Mouse (Mus musculus): ENCODE measurements around the gene Dab1. TPM values are rescaled to one million over a fixed set of nuclear protein-coding genes. Genes with fewer than 3 reads are reported as not detected.

Gene Dab1
- total and polyA plus RNA-seq, 2 experiments, result 0.02 to 0.09 TPM

- 75% methylated on average over 7 of the region's 7 CpGs for WGBS
- Histone ChIP-seq H3K36me3 (ENCODE audit: control insufficient read depth, insufficient read depth, low read length) (no peaks in the 10 kb centered on the region), H3K4me1 (ENCODE audit: control insufficient read depth, insufficient read depth, low read length) (no peaks in the 10 kb centered on the region), H3K27ac (replicated peaks; ENCODE audit: insufficient read depth, low read depth, low read length) (no peak overlapping the region), H3K4me3 (ENCODE audit: insufficient read depth, low read depth, low read length) (no peak overlapping the region), H3K27me3 (ENCODE audit: control insufficient read depth, insufficient read depth, low read length) (no peaks in the 10 kb centered on the region), H3K79me2 (ENCODE audit: control insufficient read depth, insufficient read depth, low read length) (no peaks in the 10 kb centered on the region), H3K9ac (ENCODE audit: low read depth, low read length) (no peak overlapping the region)
- no peak for DNase-seq (ENCODE audit: extremely low read depth, low read depth, low spot score)
- TF ChIP-seq POLR2A (IDR thresholded peaks at IDR 0.05; ENCODE audit: extremely low read depth, insufficient read depth, low read length), result no peak
- TF ChIP-seq CTCF (IDR thresholded peaks at IDR 0.05; ENCODE audit: low read depth, low read length), result no peak
Measured at GRCm38 (mm10) chr4:103577821-103578220, 41.3 kb upstream of the Dab1 start.

- Histone ChIP-seq H3K4me1 (ENCODE audit: control insufficient read depth, insufficient read depth, low read length) (no peaks in the 10 kb centered on the region), H3K27me3 (ENCODE audit: control insufficient read depth, insufficient read depth, low read length) (no peaks in the 10 kb centered on the region), H3K36me3 (ENCODE audit: control insufficient read depth, insufficient read depth, low read length) (no peaks in the 10 kb centered on the region), H3K4me3 (ENCODE audit: insufficient read depth, low read depth, low read length) (no peak overlapping the region), H3K79me2 (ENCODE audit: control insufficient read depth, insufficient read depth, low read length) (no peaks in the 10 kb centered on the region), H3K9ac (ENCODE audit: low read depth, low read length) (no peak overlapping the region), H3K27ac (replicated peaks; ENCODE audit: insufficient read depth, low read depth, low read length) (no peak overlapping the region)
- DNase-seq (ENCODE audit: extremely low read depth, low read depth, low spot score), result no peak
- TF ChIP-seq CTCF (IDR thresholded peaks at IDR 0.05; ENCODE audit: low read depth, low read length), result no peak
- TF ChIP-seq POLR2A (IDR thresholded peaks at IDR 0.05; ENCODE audit: extremely low read depth, insufficient read depth, low read length), result no peak
- 79% methylated on average over 9 of the region's 9 CpGs for WGBS
Measured at GRCm38 (mm10) chr4:103580021-103580420, 39.1 kb upstream of the Dab1 start.

GRCm38 (mm10) chr4:103615011-103615410 lies 4.1 kb upstream of the Dab1 start:
- no peak for TF ChIP-seq CTCF (IDR thresholded peaks at IDR 0.05; ENCODE audit: low read depth, low read length)
- TF ChIP-seq POLR2A (IDR thresholded peaks at IDR 0.05; ENCODE audit: extremely low read depth, insufficient read depth, low read length), result no peak
- Histone ChIP-seq H3K9ac (ENCODE audit: low read depth, low read length) (no peak overlapping the region), H3K36me3 (ENCODE audit: control insufficient read depth, insufficient read depth, low read length) (no peaks in the 10 kb centered on the region), H3K4me1 (ENCODE audit: control insufficient read depth, insufficient read depth, low read length) (no peaks in the 10 kb centered on the region), H3K27ac (replicated peaks; ENCODE audit: insufficient read depth, low read depth, low read length) (no peak overlapping the region), H3K79me2 (ENCODE audit: control insufficient read depth, insufficient read depth, low read length) (no peaks in the 10 kb centered on the region), H3K4me3 (ENCODE audit: insufficient read depth, low read depth, low read length) (no peak overlapping the region), H3K27me3 (ENCODE audit: control insufficient read depth, insufficient read depth, low read length) (no peaks in the 10 kb centered on the region)
- 72% methylated on average over 3 of the region's 3 CpGs for WGBS
- no peak for DNase-seq (ENCODE audit: extremely low read depth, low read depth, low spot score)

- DNase-seq (ENCODE audit: extremely low read depth, low read depth, low spot score), result no peak
- TF ChIP-seq CTCF (IDR thresholded peaks at IDR 0.05; ENCODE audit: low read depth, low read length) (no peak), POLR2A (IDR thresholded peaks at IDR 0.05; ENCODE audit: extremely low read depth, insufficient read depth, low read length) (no peak)
- Histone ChIP-seq H3K27me3 (ENCODE audit: control insufficient read depth, insufficient read depth, low read length) (no peaks in the 10 kb centered on the region), H3K36me3 (ENCODE audit: control insufficient read depth, insufficient read depth, low read length) (no peaks in the 10 kb centered on the region), H3K4me1 (ENCODE audit: control insufficient read depth, insufficient read depth, low read length) (no peaks in the 10 kb centered on the region), H3K27ac (replicated peaks; ENCODE audit: insufficient read depth, low read depth, low read length) (no peak overlapping the region), H3K4me3 (ENCODE audit: insufficient read depth, low read depth, low read length) (no peak overlapping the region), H3K79me2 (ENCODE audit: control insufficient read depth, insufficient read depth, low read length) (no peaks in the 10 kb centered on the region), H3K9ac (ENCODE audit: low read depth, low read length) (no peak overlapping the region)
- WGBS, result 2% methylated on average over 28 of the region's 28 CpGs
Measured at GRCm38 (mm10) chr4:103619946-103620371, 800 bp downstream of the Dab1 start.

GRCm38 (mm10) chr4:103620590-103621155 lies 1.5 kb downstream of the Dab1 start:
- Histone ChIP-seq H3K4me1 (ENCODE audit: control insufficient read depth, insufficient read depth, low read length) (no peaks in the 10 kb centered on the region), H3K4me3 (ENCODE audit: insufficient read depth, low read depth, low read length) (no peak overlapping the region), H3K36me3 (ENCODE audit: control insufficient read depth, insufficient read depth, low read length) (no peaks in the 10 kb centered on the region), H3K27me3 (ENCODE audit: control insufficient read depth, insufficient read depth, low read length) (no peaks in the 10 kb centered on the region), H3K27ac (replicated peaks; ENCODE audit: insufficient read depth, low read depth, low read length) (no peak overlapping the region), H3K79me2 (ENCODE audit: control insufficient read depth, insufficient read depth, low read length) (no peaks in the 10 kb centered on the region), H3K9ac (ENCODE audit: low read depth, low read length) (no peak overlapping the region)
- TF ChIP-seq CTCF (IDR thresholded peaks at IDR 0.05; ENCODE audit: low read depth, low read length), result no peak
- no peak for TF ChIP-seq POLR2A (IDR thresholded peaks at IDR 0.05; ENCODE audit: extremely low read depth, insufficient read depth, low read length)
- 23% methylated on average over 18 of the region's 18 CpGs for WGBS
- DNase-seq (ENCODE audit: extremely low read depth, low read depth, low spot score), result no peak

GRCm38 (mm10) chr4:103621586-103621985 lies 2.4 kb downstream of the Dab1 start:
- Histone ChIP-seq H3K4me3 (ENCODE audit: insufficient read depth, low read depth, low read length) (no peak overlapping the region), H3K79me2 (ENCODE audit: control insufficient read depth, insufficient read depth, low read length) (no peaks in the 10 kb centered on the region), H3K36me3 (ENCODE audit: control insufficient read depth, insufficient read depth, low read length) (no peaks in the 10 kb centered on the region), H3K4me1 (ENCODE audit: control insufficient read depth, insufficient read depth, low read length) (no peaks in the 10 kb centered on the region), H3K27ac (replicated peaks; ENCODE audit: insufficient read depth, low read depth, low read length) (no peak overlapping the region), H3K27me3 (ENCODE audit: control insufficient read depth, insufficient read depth, low read length) (no peaks in the 10 kb centered on the region), H3K9ac (ENCODE audit: low read depth, low read length) (no peak overlapping the region)
- WGBS, result 25% methylated on average over 5 of the region's 5 CpGs
- no peak for DNase-seq (ENCODE audit: extremely low read depth, low read depth, low spot score)
- no peak for TF ChIP-seq CTCF (IDR thresholded peaks at IDR 0.05; ENCODE audit: low read depth, low read length)
